Mouse (Mus musculus) c-Kit-negative CD71-positive TER-119-positive erythroid progenitor cells, embryonic 14.5 days (primary cell): ENCODE results near the gene Maff.

ENCODE experiments used
- DNase-seq: peaks from one replicate; pipeline ENCODE4 v3.0.0-alpha.2; 2013; ENCODE audit warnings: low read depth, low spot score

The Maff gene

GRCm38 (mm10) chr15:79346051-79346793 lies at the start of gene Maff:
TSS of gene Maff (plus strand) at chr15:79346621.
- DNase-seq: no peak

GRCm38 (mm10) chr15:79298553-79298952 lies 47.9 kb upstream of the Maff start:
- DNase-seq: no peak

DNA sequence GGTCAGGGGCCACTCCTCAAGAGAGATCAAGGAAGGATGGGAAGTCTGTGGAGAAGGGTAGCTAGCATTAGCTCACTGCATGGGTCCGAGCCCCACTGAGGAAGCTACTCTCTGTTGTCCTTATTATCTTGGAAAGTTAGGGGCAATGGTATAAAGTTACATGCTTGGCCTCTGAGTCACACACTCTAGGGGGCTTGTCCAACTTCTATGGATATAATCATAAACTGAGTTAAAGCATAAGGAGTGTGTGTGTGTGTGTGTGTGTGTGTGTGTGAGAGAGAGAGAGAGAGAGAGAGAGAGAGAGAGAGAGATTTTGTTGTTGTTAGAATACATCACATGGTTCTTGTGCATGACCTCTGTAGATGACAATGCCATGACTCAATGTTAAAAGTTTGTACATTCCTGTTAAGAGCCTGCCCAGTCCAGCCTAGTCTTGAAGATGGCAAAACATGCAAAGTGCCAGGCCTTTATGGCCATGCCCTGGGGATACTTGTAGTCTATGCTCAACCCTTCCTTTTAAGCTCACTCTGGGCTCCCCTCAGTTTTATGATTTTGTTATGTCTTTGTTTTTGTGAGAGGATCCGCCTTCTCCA lies 46.8 kb upstream of the Maff start:
- no peak for DNase-seq

GRCm38 (mm10) chr15:79303725-79304124 lies 42.7 kb upstream of the Maff start:
- DNase-seq: no peak

- no peak for DNase-seq
Observed at GRCm38 (mm10) chr15:79304832-79305231, 41.6 kb upstream of the Maff start.

DNA sequence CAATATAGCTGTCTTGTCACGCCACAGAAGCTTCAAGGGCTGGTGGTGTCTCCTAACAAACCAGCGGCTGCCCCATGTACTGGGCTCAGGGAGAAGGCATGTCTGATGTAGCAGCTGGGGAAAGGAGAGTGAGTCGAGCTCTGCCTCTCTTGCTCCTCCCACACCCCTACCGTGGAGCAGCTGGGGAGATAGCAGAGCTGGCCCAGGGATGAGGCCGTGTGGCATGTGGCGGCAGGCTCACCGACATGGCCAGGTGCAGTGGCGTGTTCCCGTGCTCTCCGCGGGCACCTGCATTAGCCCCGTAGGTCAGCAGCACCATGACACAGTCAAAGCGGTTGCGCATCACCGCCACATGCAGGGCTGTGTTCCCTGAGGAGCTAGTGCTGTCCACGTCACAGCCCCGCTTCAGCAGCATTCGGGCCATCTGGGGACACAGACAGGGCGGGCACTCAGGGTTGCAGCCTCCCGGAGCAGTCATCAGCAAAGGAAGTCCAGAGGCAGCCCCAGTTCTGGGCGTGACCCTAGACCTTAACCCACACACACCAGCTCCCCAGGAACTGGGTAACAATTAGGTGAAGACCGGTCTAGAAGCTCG lies 40.3 kb upstream of the Maff start:
- no peak for DNase-seq

GRCm38 (mm10) chr15:79307861-79308260 lies 38.6 kb upstream of the Maff start:
- no peak for DNase-seq

- DNase-seq: no peak
Observed at GRCm38 (mm10) chr15:79313848-79314369, 32.5 kb upstream of the Maff start.

- DNase-seq: no peak
Observed at GRCm38 (mm10) chr15:79321733-79322190, 24.7 kb upstream of the Maff start.

DNA sequence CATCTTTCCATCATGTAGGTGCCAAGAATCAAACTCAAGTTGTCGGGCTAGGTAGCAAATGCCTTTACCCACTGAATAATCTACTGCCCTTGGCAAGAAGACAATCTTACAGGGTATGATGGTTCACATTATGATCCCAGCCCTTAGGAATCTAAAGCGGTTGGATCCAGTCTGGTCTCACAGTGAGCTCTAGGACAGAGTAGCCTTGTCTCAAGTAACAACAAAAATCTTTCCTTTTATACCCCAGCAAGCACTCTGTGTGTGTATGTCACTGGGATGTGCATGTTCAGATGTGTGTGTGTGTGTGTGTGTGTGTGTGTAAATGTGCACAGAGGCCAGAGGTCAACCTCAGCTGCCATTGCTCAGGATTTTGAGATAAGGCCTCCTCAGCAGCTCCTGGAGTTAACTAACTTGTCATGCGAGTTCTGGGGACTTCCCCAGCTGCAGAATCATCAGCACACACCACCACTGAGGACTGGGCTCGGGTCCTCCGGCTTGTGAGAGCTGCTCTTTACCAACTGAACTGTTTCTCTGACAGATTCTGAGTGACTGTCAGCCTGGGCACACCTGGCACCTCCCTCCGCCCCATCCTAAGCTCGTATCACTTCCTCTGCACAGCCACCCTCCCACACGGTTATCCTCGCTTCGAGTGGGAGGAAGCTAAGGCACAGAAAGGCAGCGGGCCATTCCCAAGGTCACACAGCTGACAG lies 24.0 kb upstream of the Maff start:
- DNase-seq: no peak

DNA sequence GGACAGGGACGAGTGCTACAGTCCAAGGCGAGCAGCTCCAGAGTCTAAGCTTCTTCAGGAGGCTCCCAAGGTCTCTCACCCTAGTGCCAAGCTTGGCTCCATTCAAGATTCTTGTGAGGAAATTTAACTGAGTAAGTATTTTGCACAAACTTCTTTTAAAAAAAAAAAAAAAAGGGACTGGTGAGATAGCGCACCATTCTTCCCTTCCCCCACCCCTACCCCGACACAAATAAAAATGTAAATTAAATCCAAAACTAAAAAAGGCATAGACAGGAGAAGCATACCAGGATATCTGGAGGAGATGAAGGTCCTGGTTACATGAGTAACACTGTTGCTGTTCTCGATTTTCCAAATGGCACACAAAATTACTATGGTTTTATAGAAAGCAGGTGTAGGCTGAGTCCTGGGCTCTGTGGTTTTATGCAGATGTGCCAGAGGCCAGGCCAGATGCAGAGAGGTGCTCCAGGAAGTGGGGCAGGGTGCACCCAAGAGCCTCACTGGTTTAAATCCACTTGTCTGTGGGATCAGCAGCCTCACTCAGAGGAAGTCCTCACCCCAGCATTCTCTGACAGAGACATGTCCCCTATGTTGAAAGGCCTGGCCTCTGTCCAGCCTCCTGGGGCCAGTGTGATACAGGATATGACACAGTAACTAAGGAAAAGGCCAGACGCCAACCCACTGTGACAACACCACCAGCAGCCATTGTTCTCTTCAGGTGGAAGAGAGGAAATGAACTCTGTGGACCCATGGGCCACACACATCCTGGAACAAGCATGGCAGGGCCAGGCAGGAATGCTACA lies 23.2 kb upstream of the Maff start:
- no peak for DNase-seq

GRCm38 (mm10) chr15:79323791-79324155 lies 22.6 kb upstream of the Maff start:
- no peak for DNase-seq

- no peak for DNase-seq
Observed at GRCm38 (mm10) chr15:79324373-79324772, 22.0 kb upstream of the Maff start.

DNA sequence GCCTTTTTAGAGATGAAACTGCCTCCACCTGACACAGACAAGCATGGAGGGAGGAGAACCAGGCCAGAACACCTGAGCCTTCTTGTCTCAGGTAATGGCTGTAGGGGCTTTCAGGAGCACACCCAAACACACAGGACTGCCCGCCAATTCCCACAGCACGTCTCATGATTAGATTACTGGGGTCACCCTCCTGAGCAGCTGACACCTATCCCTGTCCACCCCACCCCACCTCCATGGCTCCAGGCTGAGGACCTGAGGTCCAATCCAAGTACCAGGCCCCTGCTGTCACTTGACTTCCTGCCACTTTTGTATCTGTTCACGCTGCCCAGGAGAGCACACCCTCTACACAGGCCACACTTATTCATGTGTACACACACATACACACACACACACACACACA lies 20.7 kb upstream of the Maff start:
- no peak for DNase-seq

DNA sequence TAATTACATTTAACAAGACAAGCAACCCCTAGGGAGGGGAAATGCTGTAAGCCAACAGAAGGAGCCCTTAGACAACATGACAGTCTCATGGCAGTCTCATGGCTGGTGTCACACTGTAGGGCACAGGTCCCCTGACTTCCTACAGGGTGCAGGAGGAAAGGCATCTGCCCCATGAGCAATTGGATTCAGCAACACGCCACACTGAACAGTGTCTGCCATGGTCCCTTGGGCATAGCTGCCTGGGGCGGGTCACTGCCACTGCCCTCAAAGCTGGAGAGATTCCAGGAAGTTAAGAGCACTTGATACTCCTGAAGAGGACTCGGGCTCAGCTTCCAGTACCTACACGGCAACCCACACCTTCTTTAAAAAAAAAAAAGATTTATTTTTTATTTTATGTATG lies 20.2 kb upstream of the Maff start:
- no peak for DNase-seq

- DNase-seq: peak; percentile 50
Observed at GRCm38 (mm10) chr15:79326971-79327961, 19.2 kb upstream of the Maff start.

- peak; percentile 97 for DNase-seq
Observed at GRCm38 (mm10) chr15:79328058-79328938, 18.1 kb upstream of the Maff start, which contains the start of gene Pla2g6. TSS of gene Pla2g6 (minus strand) at chr15:79328390.

DNA sequence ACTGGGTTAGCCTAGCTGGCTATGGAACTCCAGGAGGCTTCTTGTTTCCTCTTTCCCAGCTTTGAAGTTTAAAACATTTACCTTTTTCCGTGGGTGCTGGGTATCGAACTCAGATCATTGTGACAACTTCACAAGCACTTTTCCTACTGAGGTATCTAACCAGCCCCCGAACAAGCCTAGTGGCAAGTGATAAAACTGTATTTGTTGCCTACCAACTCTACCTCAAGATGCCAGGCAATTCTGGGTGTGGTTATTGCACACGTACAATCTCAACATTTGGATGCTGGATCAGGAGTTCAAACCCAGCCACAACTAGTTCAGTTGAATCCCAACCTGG lies 17.5 kb upstream of the Maff start:
- DNase-seq: peak; percentile 17

DNA sequence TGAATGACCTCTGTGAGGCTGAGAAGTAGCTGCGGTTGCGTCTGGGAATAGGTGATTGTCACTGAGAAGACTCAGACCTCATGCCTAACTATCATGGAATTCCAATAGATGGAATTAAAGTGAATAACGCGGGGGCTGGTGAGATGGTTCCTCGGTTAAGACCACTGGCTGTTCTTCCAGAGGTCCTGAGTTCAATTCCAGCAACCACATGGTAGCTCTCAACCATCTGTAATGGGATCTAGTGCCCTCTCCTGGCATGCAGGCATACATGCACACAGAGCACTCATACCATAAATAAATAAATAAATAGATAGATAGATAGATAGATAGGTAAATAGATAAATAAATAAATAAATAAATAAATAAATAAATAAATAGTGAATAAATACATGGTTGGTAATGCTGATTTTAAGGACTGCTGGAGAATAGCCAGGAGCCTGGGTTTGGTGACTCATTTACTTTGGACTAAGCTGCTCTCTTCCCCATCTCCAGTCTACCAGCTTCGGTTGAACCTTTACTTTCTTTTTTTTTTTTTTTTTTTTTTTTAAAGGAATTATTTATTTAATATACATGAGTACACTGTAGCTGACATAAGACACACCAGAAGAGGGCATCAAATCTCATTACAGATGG lies 17.0 kb upstream of the Maff start:
- no peak for DNase-seq
